Mouse (Mus musculus) c-Kit-negative CD71-positive TER-119-positive erythroid progenitor cells, embryonic 14.5 days (primary cell): ENCODE data around the gene St3gal2.
"Not testable (repeated sequence)": the region's sequence is repeated elsewhere in the genome, so short reads cannot be mapped to it uniquely, and the experiment has no call there.

Experiments used
- DNase-seq: peaks from one replicate; pipeline ENCODE4 v3.0.0-alpha.2; 2013; ENCODE audit warnings: low read depth, low spot score

The St3gal2 gene

GRCm38 (mm10) chr8:110996641-110997430 is 77.1 kb downstream of the St3gal2 start:
- DNase-seq, result no peak

GRCm38 (mm10) chr8:110997547-110998531 is 78.1 kb downstream of the St3gal2 start, which contains the start of gene Ddx19a:
Ddx19a (minus strand) TSS chr8:110997800.
- DNase-seq, result peak; percentile 80

- DNase-seq, result not testable (repeated sequence)
These were observed 90.7 kb downstream of the St3gal2 start for GRCm38 (mm10) chr8:111010230-111010991.
